In genomic region chr6:49214086-49214927, GRCm38 (mm10) we compare ENCODE assay signal across 8 mouse cellular contexts. TPM values are rescaled to one million over a fixed set of nuclear protein-coding genes. Genes with fewer than 3 reads are reported as not detected.
DNase-seq lines count a peak whose midpoint lies in the region; ATAC-seq and TF ChIP-seq lines count a peak whose summit lies in the region.

No protein-coding gene starts in this region.

- under 1% methylated on average over 76 of the region's 76 CpGs for WGBS in heart, embryonic 13.5 days
- under 1% methylated on average over 69 of the region's 76 CpGs for WGBS in limb, embryonic 11.5 days
- under 1% methylated on average over 76 of the region's 76 CpGs for WGBS in midbrain, postnatal 0 days

- DNase-seq in right cerebral cortex, postnatal 14 days: peak; percentile 10
- DNase-seq in right cerebral cortex, adult 18-20 months: no peak
- peak; percentile 81 for DNase-seq in c-Kit-positive CD71-negative TER-119-negative erythroid progenitor cells, embryonic 14.5 days (ENCODE audit: low read depth)
- peak; percentile 90 for DNase-seq in limb, embryonic 11.5 days (ENCODE audit: low spot score)
- DNase-seq in midbrain, postnatal 0 days (ENCODE audit: low spot score): peak; percentile 82
- DNase-seq in thymus, postnatal 10 days (ENCODE audit: low spot score in 2 of 2): peak; percentile 73 to 74
- DNase-seq in layer of hippocampus, adult 9-11 months: no peak

- H3K9ac ChIP-seq in heart, embryonic 13.5 days: peak overlapping the region; percentile 99
- peak overlapping the region; percentile 98 for H3K9ac ChIP-seq in limb, embryonic 11.5 days (ENCODE audit: low read length)
- peak overlapping the region; percentile 73 for H3K9ac ChIP-seq in midbrain, postnatal 0 days (replicated peaks; ENCODE audit: low read length, poor library complexity, severe bottlenecking)

- 0 out of 2 replicates have a peak, but pooled peaks have one; percentile 3 for ATAC-seq in heart, embryonic 13.5 days (ENCODE audit: extremely low read depth, insufficient number of reproducible peaks, low FRiP score, low TSS enrichment)
- no peak for ATAC-seq in limb, embryonic 11.5 days (ENCODE audit: insufficient number of reproducible peaks, low FRiP score, low TSS enrichment, low read depth)
- peak; percentile 32; the same call in 1 of the 2 replicates for ATAC-seq in midbrain, postnatal 0 days (ENCODE audit: low FRiP score)

- H3K4me3 ChIP-seq in heart, embryonic 13.5 days: peak overlapping the region; percentile 99
- peak overlapping the region; percentile 91 for H3K4me3 ChIP-seq in limb, embryonic 11.5 days (ENCODE audit: low read depth, low read length)
- H3K4me3 ChIP-seq in midbrain, postnatal 0 days (ENCODE audit: low read depth, low read length): peak overlapping the region; percentile 69

- peaks cover 43% of the 10 kb centered on the region for H3K4me1 ChIP-seq in heart, embryonic 13.5 days
- H3K4me1 ChIP-seq in limb, embryonic 11.5 days (ENCODE audit: control insufficient read depth, insufficient read depth, low read length): peaks cover 19% of the 10 kb centered on the region; the same call in 1 of the 2 replicates
- H3K4me1 ChIP-seq in midbrain, postnatal 0 days (ENCODE audit: insufficient read depth, low read length): peaks cover 4% of the 10 kb centered on the region; the same call in 1 of the 2 replicates

- H3K36me3 ChIP-seq in heart, embryonic 13.5 days: no peaks in the 10 kb centered on the region
- H3K36me3 ChIP-seq in limb, embryonic 11.5 days (ENCODE audit: control insufficient read depth, insufficient read depth, low read length): no peaks in the 10 kb centered on the region
- H3K36me3 ChIP-seq in midbrain, postnatal 0 days (ENCODE audit: insufficient read depth, low read length): no peaks in the 10 kb centered on the region

- H3K27me3 ChIP-seq in heart, embryonic 13.5 days (replicated peaks): no peaks in the 10 kb centered on the region
- H3K27me3 ChIP-seq in limb, embryonic 11.5 days (ENCODE audit: control insufficient read depth, insufficient read depth, low read length): no peaks in the 10 kb centered on the region
- H3K27me3 ChIP-seq in midbrain, postnatal 0 days (ENCODE audit: insufficient read depth, low read length): no peaks in the 10 kb centered on the region

- TF ChIP-seq CTCF in midbrain, postnatal 0 days (IDR thresholded peaks at IDR 0.05): no peak

- H3K4me2 ChIP-seq in heart, embryonic 13.5 days: peak overlapping the region; percentile 92
- peak overlapping the region; percentile 64 for H3K4me2 ChIP-seq in limb, embryonic 11.5 days (ENCODE audit: low read depth, severe bottlenecking)
- peak overlapping the region; percentile 91 for H3K4me2 ChIP-seq in midbrain, postnatal 0 days (ENCODE audit: low read depth, low read length, poor library complexity, severe bottlenecking)

- H3K9me3 ChIP-seq in heart, embryonic 13.5 days: no peaks in the 10 kb centered on the region
- H3K9me3 ChIP-seq in limb, embryonic 11.5 days (ENCODE audit: control insufficient read depth, low read length): no peaks in the 10 kb centered on the region
- no peaks in the 10 kb centered on the region for H3K9me3 ChIP-seq in midbrain, postnatal 0 days (ENCODE audit: low read length)

- peak overlapping the region; percentile 99 for H3K27ac ChIP-seq in heart, embryonic 13.5 days (replicated peaks)
- peak overlapping the region; percentile 99 for H3K27ac ChIP-seq in limb, embryonic 11.5 days (replicated peaks; ENCODE audit: low read depth, low read length)
- H3K27ac ChIP-seq in midbrain, postnatal 0 days (ENCODE audit: low read depth, low read length): peak overlapping the region; percentile 34

RNA-seq across cellular contexts. Expression of gene Igf2bp3, which starts 0.5 kb away (rescaled TPM):
- 39.2 and 44.0 TPM in 2 replicates for polyA plus RNA-seq in heart, embryonic 13.5 days (2015; fragmentation: Nextera tagmentation; extraction: Ambion mirVana)
- 140 and 155 TPM in 2 replicates for polyA plus RNA-seq in limb, embryonic 11.5 days (2014; fragmentation: Nextera tagmentation; extraction: Ambion mirVana)
- total RNA-seq in midbrain, postnatal 0 days (2014; rRNA removed): 5.4 and 7.4 TPM in 2 replicates
- 8.8 and 10.6 TPM in 2 replicates for polyA plus RNA-seq in midbrain, postnatal 0 days (2015; fragmentation: Nextera tagmentation; extraction: Ambion mirVana)

RNA-seq across cellular contexts. Expression of gene Tra2a, which starts 49.5 kb away (rescaled TPM):
- 57.7 and 67.6 TPM in 2 replicates for polyA plus RNA-seq in heart, embryonic 13.5 days (2015; fragmentation: Nextera tagmentation; extraction: Ambion mirVana)
- polyA plus RNA-seq in limb, embryonic 11.5 days (2014; fragmentation: Nextera tagmentation; extraction: Ambion mirVana): 64.2 and 75.1 TPM in 2 replicates
- total RNA-seq in midbrain, postnatal 0 days (2014; rRNA removed): 66.9 and 70.7 TPM in 2 replicates
- polyA plus RNA-seq in midbrain, postnatal 0 days (2015; fragmentation: Nextera tagmentation; extraction: Ambion mirVana): 35.3 and 41.8 TPM in 2 replicates

Comparison
In these comparisons a context has a peak if more than half of its experiments do, and no peak if none do; other contexts are left out.
1. DNase-seq: peak in right cerebral cortex, postnatal 14 days (single experiment), c-Kit-positive CD71-negative TER-119-negative erythroid progenitor cells, embryonic 14.5 days (single experiment), limb, embryonic 11.5 days (single experiment), midbrain, postnatal 0 days (single experiment) and thymus, postnatal 10 days (2 of 2); none in right cerebral cortex, adult 18-20 months (single experiment) and layer of hippocampus, adult 9-11 months (single experiment).
2. H3K27ac ChIP-seq: peak in every context shown above with its lines; median percentile 99 in heart, embryonic 13.5 days; 99 in limb, embryonic 11.5 days; 34 in midbrain, postnatal 0 days.
3. Peak in every context shown above with its lines, with median percentiles within 50 percentile points of each other: H3K4me2 ChIP-seq, H3K4me3 ChIP-seq and H3K9ac ChIP-seq.